Mouse (Mus musculus) kidney, embryonic 15.5 days (tissue): ENCODE measurements at regions not wholly inside any gene's neighbourhood (a gene's known extent, or its start where the extent isn't known, plus 50 kb on each side); places are given as distances from the start of the nearest gene placed in this dataset.

Source experiments
- ATAC-seq: fragments of 200-750 bp; cut with Nextera tagmentation; replicated peaks from 2 replicates; pipeline ENCODE4 v1.8.0; 2017; ENCODE audit warnings: moderate TSS enrichment; ENCODE audit not compliant: low FRiP score
- H3K27ac ChIP-seq: fragments of 300-500 bp; sonication (generic); 2 replicates; pipeline ENCODE4 v1.5.1; 2015; ENCODE audit warnings: mild to moderate bottlenecking, inconsistent platforms
- H3K27me3 ChIP-seq: fragments of 300-500 bp; sonication (generic); 2 replicates; pipeline ENCODE4 v1.6.1; 2015; ENCODE audit warnings: inconsistent platforms
- H3K36me3 ChIP-seq: fragments of 300-500 bp; sonication (generic); 2 replicates; pipeline ENCODE4 v1.6.1; 2015; ENCODE audit warnings: inconsistent platforms
- H3K4me1 ChIP-seq: fragments of 300-500 bp; sonication (generic); 2 replicates; pipeline ENCODE4 v1.6.1; 2015; ENCODE audit warnings: inconsistent platforms
- H3K4me2 ChIP-seq: fragments of 300-500 bp; sonication (generic); 2 replicates; pipeline ENCODE4 v1.6.1; 2015; ENCODE audit warnings: moderate library complexity, mild to moderate bottlenecking, inconsistent platforms
- H3K4me3 ChIP-seq: fragments of 300-500 bp; sonication (generic); replicated peaks from 2 replicates; pipeline ENCODE4 v1.5.1; 2015; ENCODE audit warnings: mild to moderate bottlenecking, inconsistent platforms
- H3K9ac ChIP-seq: fragments of 300-500 bp; sonication (generic); 2 replicates; pipeline ENCODE4 v1.6.1; 2015; ENCODE audit warnings: mild to moderate bottlenecking, inconsistent platforms
- H3K9me3 ChIP-seq: fragments of 300-500 bp; sonication (generic); replicated peaks from 2 replicates; pipeline ENCODE4 v1.6.1; 2016; ENCODE audit warnings: inconsistent platforms
- WGBS: fragments of 180-500 bp; shearing (Covaris S2); methylation state at CpG from one replicate; pipeline ENCODE4 v1.1.7; 2015; ENCODE audit warnings: mixed read lengths; 5-methylcytosine and 5-hydroxymethylcytosine counted together

DNA sequence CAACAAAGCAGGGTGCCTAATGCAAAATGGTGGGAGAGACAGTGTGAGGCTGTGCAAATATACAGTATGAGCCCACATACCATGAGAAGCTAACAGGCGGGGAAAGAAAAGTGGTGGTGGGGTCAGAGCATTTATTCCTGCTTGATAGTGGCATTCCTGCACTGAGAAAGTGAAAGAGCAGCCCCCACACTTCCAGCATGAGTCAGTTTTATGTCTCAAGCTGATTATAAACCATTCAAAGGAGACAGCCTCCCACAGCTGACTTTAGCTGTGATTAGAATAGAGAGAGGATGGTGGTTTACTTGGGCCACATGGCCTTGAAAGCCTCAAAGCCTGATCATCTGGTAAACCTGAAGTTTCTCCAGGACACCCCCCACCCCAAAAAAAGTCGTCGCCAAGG, 64.4 kb downstream of the Gm43517 start:
- Histone ChIP-seq H3K4me1 (no peaks in the 10 kb centered on the region), H3K9ac (no peak overlapping the region), H3K4me2 (no peak overlapping the region), H3K36me3 (no peaks in the 10 kb centered on the region), H3K27me3 (no peaks in the 10 kb centered on the region), H3K9me3 (no peaks in the 10 kb centered on the region), H3K4me3 (no peak overlapping the region), H3K27ac (no peak overlapping the region)
- WGBS, result 61% methylated on average over 3 of the region's 3 CpGs
- no peak for ATAC-seq

DNA sequence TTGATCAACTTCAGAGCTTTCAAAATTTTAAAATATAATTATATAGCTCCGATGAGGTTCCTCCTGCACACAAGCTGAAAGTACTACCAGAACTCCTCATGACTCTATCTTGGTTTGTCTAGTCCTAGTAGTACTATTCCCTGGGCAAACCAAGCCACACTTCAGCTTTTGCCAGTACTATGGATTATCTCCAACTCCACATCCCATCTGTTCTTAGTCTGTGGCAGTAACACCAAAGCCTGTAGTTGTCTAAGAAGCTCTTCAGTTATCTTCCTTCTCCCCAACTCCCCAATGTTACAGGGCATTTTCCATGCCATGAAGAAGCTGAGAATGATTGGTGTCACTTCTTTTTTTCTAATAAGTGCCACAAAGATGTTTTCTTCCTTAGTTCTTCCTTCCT, 83.1 kb downstream of the Gm43517 start:
- no peaks in the 10 kb centered on the region for H3K27me3 ChIP-seq
- H3K4me3 ChIP-seq, result no peak overlapping the region
- H3K36me3 ChIP-seq, result no peaks in the 10 kb centered on the region
- H3K9ac ChIP-seq, result no peak overlapping the region
- H3K27ac ChIP-seq, result no peak overlapping the region
- H3K4me1 ChIP-seq, result no peaks in the 10 kb centered on the region
- 84% methylated on average over 1 of the region's 1 CpGs for WGBS
- H3K9me3 ChIP-seq, result no peaks in the 10 kb centered on the region
- ATAC-seq, result no peak
- H3K4me2 ChIP-seq, result no peak overlapping the region

DNA sequence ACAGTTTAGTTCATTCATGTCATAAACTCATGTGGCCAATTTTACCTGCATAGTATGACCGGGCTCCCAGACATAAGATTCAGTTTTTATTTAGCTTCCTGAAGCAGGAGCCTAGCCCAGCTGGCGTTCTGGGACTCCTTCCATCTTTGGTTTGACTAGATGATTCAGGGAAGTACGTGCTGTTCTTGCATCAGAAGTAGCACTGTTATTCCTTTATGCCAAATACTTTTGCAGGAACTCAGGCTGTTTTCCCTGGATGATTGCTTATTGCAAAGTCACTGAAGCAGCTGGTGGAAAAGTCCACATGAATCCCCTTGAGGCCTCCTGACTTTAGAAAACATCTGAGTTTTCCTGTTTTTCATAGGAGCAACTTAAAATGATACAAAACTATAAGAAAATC, 88.4 kb downstream of the Gm43517 start:
- Histone ChIP-seq H3K4me3 (no peak overlapping the region), H3K9me3 (no peaks in the 10 kb centered on the region), H3K4me1 (no peaks in the 10 kb centered on the region), H3K27me3 (no peaks in the 10 kb centered on the region), H3K4me2 (no peak overlapping the region), H3K36me3 (no peaks in the 10 kb centered on the region), H3K9ac (no peak overlapping the region), H3K27ac (no peak overlapping the region)
- no peak for ATAC-seq
- WGBS, result 75% methylated on average over 3 of the region's 3 CpGs

DNA sequence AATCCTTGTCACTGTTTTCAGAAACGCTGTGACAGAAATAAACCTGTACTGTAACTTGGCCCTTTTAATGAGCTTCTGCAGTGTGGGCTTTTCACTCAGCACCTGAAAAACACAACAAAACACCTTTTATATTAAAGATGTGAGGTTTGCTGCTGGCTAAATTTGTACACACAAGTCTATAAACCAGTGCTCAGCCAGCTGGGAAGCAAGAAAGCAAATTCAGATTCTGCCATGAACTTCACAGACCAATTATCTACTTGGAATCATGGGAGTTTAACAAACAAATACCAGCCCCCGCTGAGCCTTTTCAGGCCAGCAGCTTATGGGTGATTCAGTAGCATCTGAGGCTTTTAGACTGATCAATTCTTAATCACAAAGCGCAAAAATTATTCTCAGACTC, 95.7 kb downstream of the Gm43517 start:
- H3K4me1 ChIP-seq, result no peaks in the 10 kb centered on the region
- H3K4me3 ChIP-seq, result no peak overlapping the region
- H3K9me3 ChIP-seq, result no peaks in the 10 kb centered on the region
- H3K27me3 ChIP-seq, result no peaks in the 10 kb centered on the region
- no peak overlapping the region for H3K4me2 ChIP-seq
- H3K36me3 ChIP-seq, result no peaks in the 10 kb centered on the region
- WGBS, result 70% methylated on average over 3 of the region's 3 CpGs
- H3K9ac ChIP-seq, result no peak overlapping the region
- ATAC-seq, result no peak
- H3K27ac ChIP-seq, result no peak overlapping the region

DNA sequence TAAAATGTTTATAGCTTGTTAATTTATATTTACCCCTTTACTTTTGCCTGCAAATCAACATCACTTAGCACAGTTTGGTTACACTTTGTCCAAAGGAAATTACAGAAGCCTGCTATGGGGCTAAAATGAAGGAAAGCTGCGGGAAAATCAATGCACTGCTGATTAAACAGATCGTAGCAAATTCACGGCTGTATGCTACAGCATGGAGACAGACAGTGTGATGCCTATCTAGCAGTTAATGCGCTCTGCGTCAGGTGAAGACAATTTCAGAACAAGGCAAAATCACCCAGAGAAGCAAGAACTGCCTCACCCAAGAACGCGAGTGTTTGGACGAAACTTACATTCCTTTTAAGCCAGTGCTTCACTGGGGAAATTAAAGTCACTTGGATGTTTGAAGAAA, 96.2 kb downstream of the Gm43517 start:
- no peak for ATAC-seq
- WGBS, result 68% methylated on average over 8 of the region's 8 CpGs

DNA sequence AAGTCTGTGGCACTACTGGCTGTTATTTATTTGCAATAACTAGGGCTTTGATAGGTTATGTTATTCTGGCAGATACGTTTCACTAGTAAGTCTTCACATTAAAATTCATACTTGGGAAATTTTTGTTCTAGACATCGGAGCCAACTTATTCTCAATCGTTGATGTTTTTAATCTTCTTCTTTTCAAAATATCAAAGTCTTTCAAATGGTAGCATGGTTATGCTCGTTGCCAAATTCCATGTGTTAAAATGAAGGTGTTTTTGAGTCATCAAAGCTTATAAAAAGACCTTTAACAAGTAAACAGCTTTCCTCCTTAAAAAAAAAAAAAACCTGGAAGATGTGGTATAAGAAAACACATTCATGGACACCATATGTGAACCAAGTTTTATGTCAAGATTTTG, 97.4 kb downstream of the Gm43517 start:
- H3K27me3 ChIP-seq, result no peaks in the 10 kb centered on the region
- no peak overlapping the region for H3K4me3 ChIP-seq
- 87% methylated on average over 4 of the region's 4 CpGs for WGBS
- H3K9ac ChIP-seq, result no peak overlapping the region
- no peak overlapping the region for H3K4me2 ChIP-seq
- H3K9me3 ChIP-seq, result no peaks in the 10 kb centered on the region
- ATAC-seq, result no peak
- H3K27ac ChIP-seq, result no peak overlapping the region
- no peaks in the 10 kb centered on the region for H3K36me3 ChIP-seq
- no peaks in the 10 kb centered on the region for H3K4me1 ChIP-seq

More for the DNA sequence above, 96.2 kb downstream of the Gm43517 start:
- H3K4me3 ChIP-seq, result no peak overlapping the region
- no peak overlapping the region for H3K9ac ChIP-seq
- H3K4me2 ChIP-seq, result no peak overlapping the region
- no peaks in the 10 kb centered on the region for H3K27me3 ChIP-seq
- H3K27ac ChIP-seq, result no peak overlapping the region
- no peaks in the 10 kb centered on the region for H3K4me1 ChIP-seq
- H3K36me3 ChIP-seq, result no peaks in the 10 kb centered on the region
- H3K9me3 ChIP-seq, result no peaks in the 10 kb centered on the region

DNA sequence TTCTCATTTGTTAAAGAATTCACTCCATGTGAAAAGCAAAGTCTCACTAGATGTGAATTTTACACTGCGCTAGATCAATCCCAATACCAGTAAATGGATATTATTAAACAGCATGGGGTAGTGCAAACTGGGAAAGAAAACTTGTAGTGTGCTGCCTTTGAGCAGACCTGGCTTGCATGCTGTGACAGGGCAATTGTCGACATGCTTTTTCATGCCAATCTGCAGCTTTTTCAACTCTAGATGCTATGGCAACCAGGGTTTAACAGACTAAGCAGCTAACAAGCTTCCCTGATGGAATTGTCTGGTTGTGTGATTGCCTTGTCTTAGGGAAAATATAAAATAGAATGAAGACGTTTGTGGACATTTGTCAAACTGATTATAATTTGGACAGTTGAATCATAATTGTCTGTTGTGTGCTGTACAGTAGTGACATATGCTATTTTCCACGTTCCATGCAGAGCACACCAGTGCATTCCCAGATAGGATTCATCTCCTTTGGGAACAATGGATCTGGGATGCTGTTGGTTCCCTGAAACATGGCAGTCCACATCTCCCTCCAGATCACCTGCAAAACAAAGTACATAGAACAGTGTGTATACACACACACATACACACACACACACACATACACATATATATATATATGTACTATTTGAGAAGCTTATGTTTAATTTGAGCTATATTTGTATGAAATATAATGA, 99.2 kb downstream of the Gm43517 start:
- Histone ChIP-seq H3K4me3 (no peak overlapping the region), H3K27me3 (no peaks in the 10 kb centered on the region), H3K27ac (no peak overlapping the region), H3K9ac (no peak overlapping the region), H3K4me1 (no peaks in the 10 kb centered on the region), H3K9me3 (no peaks in the 10 kb centered on the region), H3K4me2 (no peak overlapping the region), H3K36me3 (no peaks in the 10 kb centered on the region)
- no peak for ATAC-seq
- WGBS, result 73% methylated on average over 4 of the region's 4 CpGs

DNA sequence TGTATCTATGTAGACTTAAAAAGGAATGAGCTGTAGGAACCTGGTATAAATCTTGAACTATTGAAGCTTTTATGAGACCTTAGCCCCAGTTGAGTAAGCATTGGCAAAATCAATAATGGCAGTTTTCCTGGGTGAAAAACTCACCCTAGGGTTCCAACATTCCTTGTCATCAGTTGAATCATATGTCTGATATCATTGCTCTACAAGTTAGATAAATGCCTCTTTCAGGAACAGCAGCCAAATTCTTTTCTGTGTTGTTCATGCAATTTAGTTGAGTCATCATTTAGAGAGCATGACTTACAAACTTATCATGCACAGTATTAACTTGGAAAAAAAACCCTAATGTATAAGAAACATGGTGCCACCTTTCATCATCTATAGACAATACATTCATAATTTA, 128.2 kb downstream of the Gm43517 start:
- Histone ChIP-seq H3K36me3 (no peaks in the 10 kb centered on the region), H3K4me2 (no peak overlapping the region), H3K27me3 (no peaks in the 10 kb centered on the region), H3K4me1 (no peaks in the 10 kb centered on the region), H3K27ac (no peak overlapping the region), H3K4me3 (no peak overlapping the region), H3K9ac (no peak overlapping the region), H3K9me3 (no peaks in the 10 kb centered on the region)
- no peak for ATAC-seq

DNA sequence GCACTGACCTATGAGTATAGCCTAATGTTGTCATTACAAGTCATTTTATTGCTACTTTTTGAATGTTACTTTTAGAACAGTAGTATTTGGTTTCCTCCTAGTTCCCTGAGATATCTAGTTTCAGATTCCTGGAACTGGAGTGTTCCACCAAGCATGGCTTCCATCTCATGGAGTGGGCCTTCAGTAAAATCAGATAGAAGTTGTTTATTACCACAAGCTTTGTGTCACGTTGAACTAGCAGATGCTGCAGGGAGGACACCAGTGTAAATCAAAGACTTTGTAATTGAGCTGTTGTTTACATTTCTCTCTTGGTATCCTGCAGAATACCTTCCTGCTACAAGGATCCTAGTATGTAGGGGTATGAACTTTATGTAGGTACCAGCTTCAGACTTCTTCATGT, 129.6 kb downstream of the Gm43517 start:
- Histone ChIP-seq H3K9me3 (no peaks in the 10 kb centered on the region), H3K4me2 (no peak overlapping the region)
- peak; percentile 71; the same call in 1 of the 2 replicates for ATAC-seq

More for the DNA sequence above, 129.6 kb downstream of the Gm43517 start:
- Histone ChIP-seq H3K27me3 (no peaks in the 10 kb centered on the region), H3K4me1 (no peaks in the 10 kb centered on the region), H3K9ac (no peak overlapping the region), H3K27ac (no peak overlapping the region), H3K4me3 (no peak overlapping the region), H3K36me3 (no peaks in the 10 kb centered on the region)
- WGBS, result 30% methylated on average over 1 of the region's 1 CpGs
